Mouse (Mus musculus) lung, postnatal 0 days (tissue): ENCODE data around the gene Olfr1497. TPM values are rescaled to one million over a fixed set of nuclear protein-coding genes. Genes with fewer than 3 reads are reported as not detected.

Experiments
- ATAC-seq: fragments of 200-750 bp; cut with Nextera tagmentation; 2 replicates; pipeline ENCODE4 v1.8.0; 2017; ENCODE audit warnings: moderate library complexity
- DNase-seq: peaks from one replicate; pipeline ENCODE4 v3.0.0-alpha.2; 2016; ENCODE audit warnings: low spot score
- H3K27ac ChIP-seq: fragments of 300-500 bp; sonication (generic); 2 replicates; pipeline ENCODE4 v1.5.1; 2014; ENCODE audit warnings: antibody characterized with exemption, mild to moderate bottlenecking, low read length, mixed read lengths
- H3K27me3 ChIP-seq: fragments of 300-500 bp; sonication (generic); replicated peaks from 2 replicates; pipeline ENCODE4 v1.6.1; 2014; ENCODE audit warnings: low read length, mixed read lengths; ENCODE audit not compliant: insufficient read depth
- H3K36me3 ChIP-seq: fragments of 300-500 bp; sonication (generic); 2 replicates; pipeline ENCODE4 v1.6.1; 2014; ENCODE audit warnings: low read length, mixed read lengths; ENCODE audit not compliant: insufficient read depth
- H3K4me1 ChIP-seq: fragments of 300-500 bp; sonication (generic); 2 replicates; pipeline ENCODE4 v1.6.1; 2014; ENCODE audit warnings: antibody characterized with exemption, low read depth, low read length, mixed read lengths; ENCODE audit not compliant: insufficient read depth
- H3K4me2 ChIP-seq: fragments of 300-500 bp; sonication (generic); replicated peaks from 2 replicates; pipeline ENCODE4 v1.6.1; 2014; ENCODE audit warnings: low read depth, mild to moderate bottlenecking, low read length, moderate library complexity, mixed read lengths
- H3K4me3 ChIP-seq: fragments of 300-500 bp; sonication (generic); 2 replicates; pipeline ENCODE4 v1.5.1; 2014; ENCODE audit warnings: low read depth, low read length
- H3K9ac ChIP-seq: fragments of 300-500 bp; sonication (generic); replicated peaks from 2 replicates; pipeline ENCODE4 v1.6.1; 2014; ENCODE audit warnings: low read depth, mild to moderate bottlenecking
- H3K9me3 ChIP-seq: fragments of 300-500 bp; sonication (generic); 2 replicates; pipeline ENCODE4 v1.6.1; 2016; ENCODE audit warnings: low read length, mixed read lengths
- CTCF ChIP-seq: IDR thresholded peaks from 2 replicates; pipeline ENCODE4 v1.5.1; 2016; ENCODE audit warnings: antibody characterized with exemption, mild to moderate bottlenecking
- EP300 ChIP-seq: IDR thresholded peaks from 2 replicates; pipeline ENCODE4 v1.6.1; 2016; ENCODE audit warnings: antibody characterized with exemption, mild to moderate bottlenecking, control low read depth
- WGBS: fragments of 180-500 bp; shearing (Covaris S2); extraction: QIAGEN DNeasy Blood & Tissue Kit; methylation state at CpG from one replicate; pipeline ENCODE4 v1.1.7; 2014; 5-methylcytosine and 5-hydroxymethylcytosine counted together
- polyA plus RNA-seq: library from polyadenylated mRNA; unstranded; fragments of >200 nt; fragmentation: Nextera tagmentation; extraction: Ambion mirVana; gene quantifications from 2 replicates; pipeline ENCODE4 v1.2.1, GENCODE M21; 2015

The Olfr1497 gene
- polyA plus RNA-seq, 1 experiment from 2014 or later: not detected

- no peaks in the 10 kb centered on the region for H3K9me3 ChIP-seq
- H3K36me3 ChIP-seq: no peaks in the 10 kb centered on the region
- no peaks in the 10 kb centered on the region for H3K27me3 ChIP-seq
- no peak for DNase-seq
- H3K4me1 ChIP-seq: no peaks in the 10 kb centered on the region
- H3K9ac ChIP-seq: no peak within 1 kb of the TSS
- 73% methylated on average over 1 of the region's 1 CpGs for WGBS
- no peak for ATAC-seq
- no peak within 1 kb of the TSS for H3K27ac ChIP-seq
- H3K4me3 ChIP-seq: no peak within 1 kb of the TSS
- no peak for TF ChIP-seq EP300
- TF ChIP-seq CTCF: no peak
- no peak within 1 kb of the TSS for H3K4me2 ChIP-seq
Measured at GRCm38 (mm10) chr19:13777578-13777977, 20.4 kb downstream of the Olfr1497 start, which contains the start of gene Olfr1496. Gene Olfr1496 (plus strand): TSS chr19:13777878.

DNA sequence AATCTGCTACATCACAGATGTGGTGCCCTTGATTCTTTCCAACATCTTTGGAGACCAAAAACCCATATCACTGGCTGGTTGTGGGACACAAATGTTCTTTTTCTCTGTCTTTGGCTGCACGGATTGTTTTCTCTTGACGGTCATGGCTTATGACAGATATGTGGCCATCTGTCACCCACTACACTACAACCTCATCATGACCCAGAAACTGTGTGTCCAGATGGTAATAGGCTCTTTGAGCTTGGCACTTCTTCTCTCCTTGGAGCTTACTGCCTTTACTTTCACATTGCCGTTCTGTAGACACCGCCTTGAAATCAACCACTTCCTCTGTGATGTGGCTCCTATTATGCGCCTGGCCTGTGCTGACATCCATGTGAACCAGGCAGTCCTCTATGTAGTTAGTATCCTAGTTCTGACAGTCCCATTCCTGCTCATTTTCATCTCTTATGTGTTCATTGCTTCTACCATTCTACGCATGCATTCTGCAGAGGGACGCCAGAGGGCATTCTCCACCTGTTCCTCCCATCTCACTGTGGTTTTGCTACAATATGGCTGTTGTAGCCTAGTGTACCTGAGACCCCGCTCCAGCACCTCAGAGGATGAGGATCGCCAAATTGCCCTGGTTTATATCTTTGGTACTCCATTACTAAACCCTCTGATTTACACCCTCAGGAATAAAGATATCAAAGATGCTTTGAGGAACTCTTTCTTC lies 29.3 kb downstream of the Olfr1497 start:
- DNase-seq (no peak), ATAC-seq (no peak)
- Histone ChIP-seq H3K27ac (no peak overlapping the region), H3K4me3 (no peak overlapping the region), H3K27me3 (no peaks in the 10 kb centered on the region), H3K36me3 (no peaks in the 10 kb centered on the region), H3K9me3 (no peaks in the 10 kb centered on the region), H3K9ac (no peak overlapping the region), H3K4me1 (no peaks in the 10 kb centered on the region), H3K4me2 (no peak overlapping the region)
- WGBS: 85% methylated on average over 9 of the region's 9 CpGs
- TF ChIP-seq CTCF (no peak), EP300 (no peak)

GRCm38 (mm10) chr19:13764306-13764705 lies 33.7 kb downstream of the Olfr1497 start, which contains the start of gene Olfr1495:
Gene Olfr1495 (plus strand): TSS chr19:13764606.
- ATAC-seq: no peak
- Histone ChIP-seq H3K27me3 (no peaks in the 10 kb centered on the region), H3K9ac (no peak within 1 kb of the TSS), H3K4me2 (no peak within 1 kb of the TSS), H3K9me3 (no peaks in the 10 kb centered on the region), H3K4me3 (no peak within 1 kb of the TSS), H3K27ac (no peak within 1 kb of the TSS), H3K36me3 (no peaks in the 10 kb centered on the region), H3K4me1 (no peaks in the 10 kb centered on the region)
- TF ChIP-seq EP300 (no peak), CTCF (no peak)
- 75% methylated on average over 3 of the region's 3 CpGs for WGBS
- no peak for DNase-seq

DNA sequence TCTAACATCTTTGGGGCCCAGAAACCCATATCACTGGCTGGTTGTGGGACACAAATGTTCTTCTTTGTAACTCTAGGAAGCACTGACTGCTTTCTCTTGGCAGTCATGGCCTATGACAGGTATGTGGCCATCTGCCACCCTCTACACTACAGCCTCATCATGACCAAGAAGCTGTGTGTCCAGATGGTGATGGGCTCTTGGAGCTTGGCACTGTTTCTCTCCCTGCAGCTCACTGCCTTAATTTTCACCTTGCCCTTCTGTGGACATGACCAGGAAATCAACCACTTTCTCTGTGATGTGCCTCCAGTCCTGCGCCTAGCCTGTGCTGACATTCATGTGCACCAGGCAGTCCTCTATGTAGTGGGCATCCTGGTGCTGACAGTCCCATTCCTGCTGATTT lies 48.6 kb downstream of the Olfr1497 start:
- H3K9ac ChIP-seq: no peak overlapping the region
- no peak overlapping the region for H3K4me3 ChIP-seq
- no peaks in the 10 kb centered on the region for H3K4me1 ChIP-seq
- H3K4me2 ChIP-seq: no peak overlapping the region
- no peaks in the 10 kb centered on the region for H3K36me3 ChIP-seq
- WGBS: 87% methylated on average over 1 of the region's 1 CpGs
- TF ChIP-seq CTCF (no peak), EP300 (no peak)
- no peak overlapping the region for H3K27ac ChIP-seq
- no peak for DNase-seq
- H3K27me3 ChIP-seq: no peaks in the 10 kb centered on the region
- no peak for ATAC-seq
- H3K9me3 ChIP-seq: no peaks in the 10 kb centered on the region

Other genes with a start within 250 kb of the Olfr1497 start
- not detected in 2 replicates for gene Olfr1484, start 214.7 kb downstream of the Olfr1497 start, polyA plus RNA-seq
- not detected in 2 replicates for gene Olfr1487, start 180.8 kb downstream of the Olfr1497 start, polyA plus RNA-seq
- not detected in 2 replicates for gene Olfr1489, start 166.6 kb downstream of the Olfr1497 start, polyA plus RNA-seq
- not detected in 2 replicates for gene Olfr1490, start 147.1 kb downstream of the Olfr1497 start, polyA plus RNA-seq
- not detected in 2 replicates for gene Olfr1491, start 100.9 kb downstream of the Olfr1497 start, polyA plus RNA-seq
- not detected in 2 replicates for gene Olfr1493-ps1, start 74.9 kb downstream of the Olfr1497 start, polyA plus RNA-seq
- gene Olfr1494, start 58.5 kb downstream of the Olfr1497 start, polyA plus RNA-seq: not detected in 2 replicates
- not detected in 2 replicates for gene Olfr1495, start 33.6 kb downstream of the Olfr1497 start, polyA plus RNA-seq
- not detected in 2 replicates for gene Olfr1496, start 20.3 kb downstream of the Olfr1497 start, polyA plus RNA-seq
- gene Olfr1499, start 21.2 kb upstream of the Olfr1497 start, polyA plus RNA-seq: not detected in 2 replicates
- gene Olfr1500, start 32.3 kb upstream of the Olfr1497 start, polyA plus RNA-seq: not detected in 2 replicates
- gene Olfr1501, start 52.5 kb upstream of the Olfr1497 start, polyA plus RNA-seq: not detected in 2 replicates
- not detected in 2 replicates for gene Olfr1502, start 63.6 kb upstream of the Olfr1497 start, polyA plus RNA-seq
- gene Olfr1504, start 99.7 kb upstream of the Olfr1497 start, polyA plus RNA-seq: not detected in 2 replicates
- not detected in 2 replicates for gene Olfr1505, start 115.3 kb upstream of the Olfr1497 start, polyA plus RNA-seq